Mouse (Mus musculus): ENCODE data around the gene Col4a6. TPM values are rescaled to one million over a fixed set of nuclear protein-coding genes. Genes with fewer than 3 reads are reported as not detected.

Col4a6 gene
- polyA plus RNA-seq, 1 experiment from 2014 or later = 2.0 TPM

- Histone ChIP-seq H3K4me2 (ENCODE audit: low read depth, low read length) (no peak overlapping the region), H3K4me3 (ENCODE audit: low read length) (no peak overlapping the region), H3K4me1 (ENCODE audit: control insufficient read depth, insufficient read depth, low read length) (no peaks in the 10 kb centered on the region), H3K27ac (ENCODE audit: low read length) (no peak overlapping the region), H3K36me3 (ENCODE audit: control insufficient read depth, insufficient read depth, low read length) (no peaks in the 10 kb centered on the region), H3K9ac (ENCODE audit: low read depth, low read length) (no peak overlapping the region), H3K9me3 (ENCODE audit: control insufficient read depth, low read length) (no peaks in the 10 kb centered on the region), H3K27me3 (replicated peaks; ENCODE audit: control insufficient read depth, insufficient read depth, low read length) (no peaks in the 10 kb centered on the region)
- WGBS = 53% methylated on average over 3 of the region's 3 CpGs
- ATAC-seq = peak; percentile 36; the same call in 1 of the 2 replicates
These were observed 181.0 kb downstream of the Col4a6 start for GRCm38 (mm10) chrX:141292702-141293462.

GRCm38 (mm10) chrX:141276397-141276796 is 197.5 kb downstream of the Col4a6 start:
- Histone ChIP-seq H3K4me3 (ENCODE audit: low read length) (no peak overlapping the region), H3K36me3 (ENCODE audit: control insufficient read depth, insufficient read depth, low read length) (no peaks in the 10 kb centered on the region), H3K9me3 (ENCODE audit: control insufficient read depth, low read length) (no peaks in the 10 kb centered on the region), H3K4me1 (ENCODE audit: control insufficient read depth, insufficient read depth, low read length) (no peaks in the 10 kb centered on the region), H3K4me2 (ENCODE audit: low read depth, low read length) (no peak overlapping the region), H3K27me3 (replicated peaks; ENCODE audit: control insufficient read depth, insufficient read depth, low read length) (no peaks in the 10 kb centered on the region), H3K9ac (ENCODE audit: low read depth, low read length) (no peak overlapping the region), H3K27ac (ENCODE audit: low read length) (no peak overlapping the region)
- no peak for ATAC-seq
- WGBS = 93% methylated on average over 2 of the region's 2 CpGs

- Histone ChIP-seq H3K4me1 (ENCODE audit: control insufficient read depth, insufficient read depth, low read length) (no peaks in the 10 kb centered on the region), H3K4me2 (ENCODE audit: low read depth, low read length) (no peak overlapping the region), H3K9ac (ENCODE audit: low read depth, low read length) (no peak overlapping the region), H3K27ac (ENCODE audit: low read length) (no peak overlapping the region), H3K9me3 (ENCODE audit: control insufficient read depth, low read length) (no peaks in the 10 kb centered on the region), H3K4me3 (ENCODE audit: low read length) (no peak overlapping the region), H3K27me3 (replicated peaks; ENCODE audit: control insufficient read depth, insufficient read depth, low read length) (no peaks in the 10 kb centered on the region), H3K36me3 (ENCODE audit: control insufficient read depth, insufficient read depth, low read length) (no peaks in the 10 kb centered on the region)
- WGBS = 55% methylated on average over 1 of the region's 1 CpGs
- ATAC-seq = no peak
These were observed 207.9 kb downstream of the Col4a6 start for GRCm38 (mm10) chrX:141265986-141266385.

- no peak overlapping the region for H3K9ac ChIP-seq (ENCODE audit: low read depth, low read length)
- ATAC-seq = no peak
- WGBS = 50% methylated on average over 1 of the region's 1 CpGs
These were observed 224.2 kb downstream of the Col4a6 start for GRCm38 (mm10) chrX:141249636-141250035.

GRCm38 (mm10) chrX:141236564-141237333 is 237.1 kb downstream of the Col4a6 start:
- 69% methylated on average over 2 of the region's 2 CpGs for WGBS
- Histone ChIP-seq H3K4me3 (ENCODE audit: low read length) (no peak overlapping the region), H3K4me2 (ENCODE audit: low read depth, low read length) (no peak overlapping the region), H3K27ac (ENCODE audit: low read length) (no peak overlapping the region), H3K9me3 (ENCODE audit: control insufficient read depth, low read length) (no peaks in the 10 kb centered on the region), H3K4me1 (ENCODE audit: control insufficient read depth, insufficient read depth, low read length) (no peaks in the 10 kb centered on the region), H3K27me3 (replicated peaks; ENCODE audit: control insufficient read depth, insufficient read depth, low read length) (peaks cover 8% of the 10 kb centered on the region; the same call in 1 of the 2 replicates), H3K36me3 (ENCODE audit: control insufficient read depth, insufficient read depth, low read length) (no peaks in the 10 kb centered on the region), H3K9ac (ENCODE audit: low read depth, low read length) (no peak overlapping the region)
- no peak for ATAC-seq

More at GRCm38 (mm10) chrX:141249636-141250035, 224.2 kb downstream of the Col4a6 start:
- Histone ChIP-seq H3K27ac (ENCODE audit: low read length) (no peak overlapping the region), H3K36me3 (ENCODE audit: control insufficient read depth, insufficient read depth, low read length) (no peaks in the 10 kb centered on the region), H3K4me1 (ENCODE audit: control insufficient read depth, insufficient read depth, low read length) (no peaks in the 10 kb centered on the region), H3K9me3 (ENCODE audit: control insufficient read depth, low read length) (no peaks in the 10 kb centered on the region), H3K27me3 (replicated peaks; ENCODE audit: control insufficient read depth, insufficient read depth, low read length) (no peaks in the 10 kb centered on the region; the same call in 1 of the 2 replicates), H3K4me2 (ENCODE audit: low read depth, low read length) (no peak overlapping the region), H3K4me3 (ENCODE audit: low read length) (no peak overlapping the region)

GRCm38 (mm10) chrX:141228169-141228568 is 245.7 kb downstream of the Col4a6 start:
- H3K27ac ChIP-seq (ENCODE audit: low read length) = no peak overlapping the region
- no peak overlapping the region for H3K4me3 ChIP-seq (ENCODE audit: low read length)
- no peaks in the 10 kb centered on the region for H3K9me3 ChIP-seq (ENCODE audit: control insufficient read depth, low read length)
- no peak overlapping the region for H3K9ac ChIP-seq (ENCODE audit: low read depth, low read length)
- no peaks in the 10 kb centered on the region for H3K4me1 ChIP-seq (ENCODE audit: control insufficient read depth, insufficient read depth, low read length)
- 0 out of 2 replicates have a peak, but pooled peaks cover 4% of the 10 kb centered on the region for H3K27me3 ChIP-seq (replicated peaks; ENCODE audit: control insufficient read depth, insufficient read depth, low read length)
- H3K4me2 ChIP-seq (ENCODE audit: low read depth, low read length) = no peak overlapping the region
- ATAC-seq = no peak
- WGBS = 88% methylated on average over 2 of the region's 2 CpGs
- no peaks in the 10 kb centered on the region for H3K36me3 ChIP-seq (ENCODE audit: control insufficient read depth, insufficient read depth, low read length)

- Histone ChIP-seq H3K4me3 (ENCODE audit: low read length) (no peak overlapping the region), H3K9ac (ENCODE audit: low read depth, low read length) (no peak overlapping the region), H3K9me3 (ENCODE audit: control insufficient read depth, low read length) (no peaks in the 10 kb centered on the region), H3K4me1 (ENCODE audit: control insufficient read depth, insufficient read depth, low read length) (no peaks in the 10 kb centered on the region), H3K27me3 (replicated peaks; ENCODE audit: control insufficient read depth, insufficient read depth, low read length) (peaks cover 13% of the 10 kb centered on the region), H3K36me3 (ENCODE audit: control insufficient read depth, insufficient read depth, low read length) (no peaks in the 10 kb centered on the region), H3K27ac (ENCODE audit: low read length) (no peak overlapping the region), H3K4me2 (ENCODE audit: low read depth, low read length) (no peak overlapping the region)
- ATAC-seq = no peak
- WGBS = 40% methylated on average over 5 of the region's 5 CpGs
These were observed 261.1 kb downstream of the Col4a6 start for GRCm38 (mm10) chrX:141212802-141213201.

- Histone ChIP-seq H3K9me3 (ENCODE audit: control insufficient read depth, low read length) (no peaks in the 10 kb centered on the region), H3K4me3 (ENCODE audit: low read length) (no peak overlapping the region), H3K27me3 (replicated peaks; ENCODE audit: control insufficient read depth, insufficient read depth, low read length) (0 out of 2 replicates have a peak, but pooled peaks cover 12% of the 10 kb centered on the region), H3K9ac (ENCODE audit: low read depth, low read length) (no peak overlapping the region), H3K36me3 (ENCODE audit: control insufficient read depth, insufficient read depth, low read length) (no peaks in the 10 kb centered on the region), H3K27ac (ENCODE audit: low read length) (no peak overlapping the region), H3K4me1 (ENCODE audit: control insufficient read depth, insufficient read depth, low read length) (no peaks in the 10 kb centered on the region), H3K4me2 (ENCODE audit: low read depth, low read length) (no peak overlapping the region)
- WGBS = 68% methylated on average over 3 of the region's 3 CpGs
- no peak for ATAC-seq
These were observed 274.9 kb downstream of the Col4a6 start for GRCm38 (mm10) chrX:141198993-141199392.

GRCm38 (mm10) chrX:141195036-141195435 is 278.8 kb downstream of the Col4a6 start:
- H3K9me3 ChIP-seq (ENCODE audit: control insufficient read depth, low read length) = no peaks in the 10 kb centered on the region
- no peaks in the 10 kb centered on the region for H3K36me3 ChIP-seq (ENCODE audit: control insufficient read depth, insufficient read depth, low read length)
- no peak overlapping the region for H3K27ac ChIP-seq (ENCODE audit: low read length)
- H3K4me3 ChIP-seq (ENCODE audit: low read length) = no peak overlapping the region
- no peak overlapping the region for H3K4me2 ChIP-seq (ENCODE audit: low read depth, low read length)
- ATAC-seq = no peak; the same call in 1 of the 2 replicates
- H3K9ac ChIP-seq (ENCODE audit: low read depth, low read length) = no peak overlapping the region
- no peaks in the 10 kb centered on the region for H3K4me1 ChIP-seq (ENCODE audit: control insufficient read depth, insufficient read depth, low read length)
- H3K27me3 ChIP-seq (replicated peaks; ENCODE audit: control insufficient read depth, insufficient read depth, low read length) = peaks cover 22% of the 10 kb centered on the region

Measured in intestine, embryonic 16.5 days (tissue).